Mouse (Mus musculus) ovary, adult 18-20 months (tissue): ENCODE measurements around the gene Ocln.
"Not testable (repeated sequence)": the region's sequence is repeated elsewhere in the genome, so short reads cannot be mapped to it uniquely, and the experiment has no call there.

Experiments used
- DNase-seq: peaks from one replicate; pipeline ENCODE4 v3.0.0; 2022; ENCODE audit warnings: low spot score, mixed read lengths

The Ocln gene

GRCm38 (mm10) chr13:100492061-100492787 lies 60.3 kb downstream of the Ocln start, which contains the start of gene Gtf2h2:
TSS of gene Gtf2h2 (minus strand) at chr13:100492579.
- DNase-seq, result peak; percentile 56

GRCm38 (mm10) chr13:100491623-100492022 lies 60.9 kb downstream of the Ocln start:
- DNase-seq, result no peak

- DNase-seq, result no peak
These were observed 62.1 kb downstream of the Ocln start for GRCm38 (mm10) chr13:100490424-100490823.

GRCm38 (mm10) chr13:100483610-100484009 lies 68.9 kb downstream of the Ocln start:
- no peak for DNase-seq

GRCm38 (mm10) chr13:100463527-100464222 lies 88.8 kb downstream of the Ocln start:
- DNase-seq, result no peak

GRCm38 (mm10) chr13:100461336-100461735 lies 91.2 kb downstream of the Ocln start:
- DNase-seq, result no peak

GRCm38 (mm10) chr13:100452415-100453127 lies 99.9 kb downstream of the Ocln start, which contains the start of gene Naip1:
TSS of gene Naip1 (minus strand) at chr13:100452869.
- DNase-seq, result not testable (repeated sequence)

- no peak for DNase-seq
These were observed 103.0 kb downstream of the Ocln start for GRCm38 (mm10) chr13:100449495-100449894.
